Comparison of ENCODE assay signal across 8 mouse cellular contexts in genomic region chr5:148551764-148552136, GRCm38 (mm10). TPM values are rescaled to one million over a fixed set of nuclear protein-coding genes. Genes with fewer than 3 reads are reported as not detected.
A peak's percentile ranks its signal among the peaks of the same experiment; 100 is the strongest.
DNase-seq lines count a peak whose midpoint lies in the region; ATAC-seq and TF ChIP-seq lines count a peak whose summit lies in the region.

No protein-coding gene starts in this region.

- peaks cover 47% of the 10 kb centered on the region for H3K79me2 ChIP-seq in macrophage (ENCODE audit: inconsistent target)

- no peaks in the 10 kb centered on the region for H3K36me3 ChIP-seq in forebrain, postnatal 0 days (ENCODE audit: insufficient read depth)
- H3K36me3 ChIP-seq in kidney, embryonic 14.5 days (ENCODE audit: control insufficient read depth, insufficient read depth, low read length) = no peaks in the 10 kb centered on the region
- no peaks in the 10 kb centered on the region for H3K36me3 ChIP-seq in macrophage (ENCODE audit: inconsistent target)

- H3K4me2 ChIP-seq in forebrain, postnatal 0 days (ENCODE audit: low read depth) = peak overlapping the region; percentile 50
- peak overlapping the region; percentile 69 for H3K4me2 ChIP-seq in kidney, embryonic 14.5 days (replicated peaks; ENCODE audit: low read depth, low read length)

- peak overlapping the region; percentile 97 for H3K27ac ChIP-seq in layer of hippocampus, adult 2 months
- peak overlapping the region; percentile 95 for H3K27ac ChIP-seq in forebrain, postnatal 0 days (ENCODE audit: low read depth, low read length)
- peak overlapping the region; percentile 96 for H3K27ac ChIP-seq in kidney, embryonic 14.5 days (ENCODE audit: low read depth, low read length)
- H3K27ac ChIP-seq in macrophage = peak overlapping the region; percentile 88

- peaks cover 16% of the 10 kb centered on the region; the same call in 1 of the 2 replicates for H3K4me1 ChIP-seq in forebrain, postnatal 0 days (ENCODE audit: insufficient read depth)
- peaks cover 33% of the 10 kb centered on the region for H3K4me1 ChIP-seq in kidney, embryonic 14.5 days (ENCODE audit: control insufficient read depth, insufficient read depth, low read length)

- H3K4me3 ChIP-seq in layer of hippocampus, adult 2 months = peak overlapping the region; percentile 70
- peak overlapping the region; percentile 47 for H3K4me3 ChIP-seq in forebrain, postnatal 0 days (ENCODE audit: low read depth, low read length)
- peak overlapping the region; percentile 67 for H3K4me3 ChIP-seq in kidney, embryonic 14.5 days (ENCODE audit: low read length)
- peak overlapping the region; percentile 94 for H3K4me3 ChIP-seq in macrophage (ENCODE audit: inconsistent target)

- DNase-seq in layer of hippocampus, adult 2 months (ENCODE audit: low spot score in 2 of 2) = no peak
- no peak for DNase-seq in layer of hippocampus, adult 9-10 months (ENCODE audit: low spot score)
- DNase-seq in adipocyte (ENCODE audit: low spot score) = peak; percentile 84
- peak; percentile 43 for DNase-seq in forebrain, postnatal 0 days
- peak; percentile 26 for DNase-seq in thymus, postnatal 25 days
- no peak for DNase-seq in testis, postnatal 10 days (ENCODE audit: low spot score)

- peak overlapping the region; percentile 76 for H3K9ac ChIP-seq in forebrain, postnatal 0 days
- peak overlapping the region; percentile 80 for H3K9ac ChIP-seq in kidney, embryonic 14.5 days (ENCODE audit: low read depth, low read length)

- WGBS in forebrain, postnatal 0 days = under 1% methylated on average over 17 of the region's 17 CpGs
- WGBS in kidney, embryonic 14.5 days = 1% methylated on average over 17 of the region's 17 CpGs
- under 1% methylated on average over 17 of the region's 17 CpGs for WGBS in macrophage (ENCODE audit: missing documents)

- H3K27me3 ChIP-seq in forebrain, postnatal 0 days (ENCODE audit: insufficient read depth, low read length) = no peaks in the 10 kb centered on the region
- H3K27me3 ChIP-seq in kidney, embryonic 14.5 days (ENCODE audit: control insufficient read depth, insufficient read depth, low read length) = no peaks in the 10 kb centered on the region

- no peaks in the 10 kb centered on the region for H3K9me3 ChIP-seq in forebrain, postnatal 0 days (ENCODE audit: low read length)
- no peaks in the 10 kb centered on the region for H3K9me3 ChIP-seq in kidney, embryonic 14.5 days (ENCODE audit: control insufficient read depth, low read length)

- TF ChIP-seq CTCF in layer of hippocampus, adult 2 months (conservative IDR thresholded peaks at IDR 0.05) = no peak
- TF ChIP-seq CTCF in forebrain, postnatal 0 days (IDR thresholded peaks at IDR 0.05; ENCODE audit: low read depth) = no peak

- no peak for ATAC-seq in forebrain, postnatal 0 days
- no peak for ATAC-seq in kidney, embryonic 14.5 days (ENCODE audit: low FRiP score, low TSS enrichment)

RNA-seq across cellular contexts. Expression of gene Ubl3, which starts 0.8 kb away (rescaled TPM):
- total RNA-seq in layer of hippocampus, adult 2 months (2021) = 100 to 1,000 TPM; 221 to 227 TPM
- 122 TPM in 2 replicates for total RNA-seq in forebrain, postnatal 0 days (2014; rRNA removed)
- polyA plus RNA-seq in forebrain, postnatal 0 days (2015; fragmentation: Nextera tagmentation; extraction: Ambion mirVana) = 68.0 and 79.3 TPM in 2 replicates
- polyA plus RNA-seq in kidney, embryonic 14.5 days (2014; fragmentation: Nextera tagmentation; extraction: Ambion mirVana) = 52.4 and 78.2 TPM in 2 replicates
- 100 to 1,000 TPM in 25 of 26 experiments, 10 to 100 TPM in 1; 70.4 to 545 (median 156) TPM for total RNA-seq in macrophage (2018; cell fraction: chromatin; rRNA removed)
- total RNA-seq in macrophage (2018; cell fraction: cytosol; rRNA removed) = 100 to 1,000 TPM; 155 to 296 (median 210) TPM
- 100 to 1,000 TPM; 120 to 291 (median 146) TPM for total RNA-seq in macrophage (2018; cell fraction: nucleus; rRNA removed)
- polyA plus RNA-seq in macrophage (2018) = 131 to 179 TPM (median 142 TPM) in 3 replicates

Comparison
In these comparisons a context has a peak if more than half of its experiments do, and no peak if none do; other contexts are left out.
1. DNase-seq: peak in adipocyte (single experiment), forebrain, postnatal 0 days (single experiment) and thymus, postnatal 25 days (single experiment); none in layer of hippocampus, adult 2 months (0 of 2), layer of hippocampus, adult 9-10 months (single experiment) and testis, postnatal 10 days (single experiment).
2. Peak in every context shown above with its lines, with median percentiles within 50 percentile points of each other: H3K27ac ChIP-seq and H3K4me3 ChIP-seq.